Mouse (Mus musculus) left cerebral cortex, adult 9 months (tissue): Measurements from ENCODE around the gene Avil.
A peak's percentile ranks its signal among the peaks of the same experiment; 100 is the strongest.
"Not testable (repeated sequence)": the region's sequence is repeated elsewhere in the genome, so short reads cannot be mapped to it uniquely, and the experiment has no call there.

ENCODE experiments used
- DNase-seq, 2 experiments: peaks; one replicate each; pipeline ENCODE4 v3.0.0; 2022; ENCODE audit warnings: low spot score in 2 of 2

Gene Avil

DNA sequence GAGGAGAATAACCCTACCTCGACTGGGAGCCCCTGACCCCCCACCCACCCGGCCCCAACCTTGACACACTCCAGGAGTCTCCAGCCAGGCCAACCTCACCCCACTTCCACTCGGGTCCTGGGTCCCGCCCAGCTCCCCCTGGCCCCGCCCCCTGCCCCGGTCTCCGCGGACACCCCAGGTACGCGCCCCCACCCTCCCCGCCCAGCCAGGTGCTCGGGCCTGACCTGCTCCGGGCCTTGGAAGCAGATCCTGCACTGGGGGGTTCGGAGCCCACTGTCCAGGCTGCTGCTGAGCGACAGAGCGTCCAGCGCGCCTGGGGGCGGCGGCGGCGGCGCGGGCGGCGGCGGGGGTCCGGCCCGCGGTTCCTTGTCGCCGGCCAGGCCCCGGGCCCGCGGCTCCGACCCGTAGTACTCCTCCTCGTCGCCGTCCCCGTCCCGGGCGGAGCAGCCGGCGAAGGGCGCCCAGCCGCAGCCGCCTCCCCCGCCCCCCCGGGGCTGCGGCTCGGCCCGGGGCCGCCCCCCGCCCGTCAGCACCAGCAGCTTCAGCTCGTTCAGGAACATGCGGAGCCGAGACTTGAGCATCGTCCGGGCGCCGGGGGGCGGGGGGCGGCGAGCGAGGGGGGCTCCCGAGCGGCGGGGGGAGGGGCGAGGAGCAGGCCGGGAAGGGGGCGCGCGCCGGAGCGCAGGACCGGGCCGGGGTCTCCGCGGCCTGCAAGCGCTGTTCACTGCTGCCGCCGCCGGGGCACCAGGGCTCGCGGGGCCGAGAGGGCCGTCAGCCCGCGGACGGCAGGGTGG, 58.9 kb downstream of the Avil start:
- DNase-seq, result no peak

GRCm38 (mm10) chr10:127059968-127060916, 59.7 kb downstream of the Avil start, which contains the start of gene March9:
TSS of gene March9 (minus strand) at chr10:127060184.
- peak; percentile 57 to 71 for DNase-seq

DNA sequence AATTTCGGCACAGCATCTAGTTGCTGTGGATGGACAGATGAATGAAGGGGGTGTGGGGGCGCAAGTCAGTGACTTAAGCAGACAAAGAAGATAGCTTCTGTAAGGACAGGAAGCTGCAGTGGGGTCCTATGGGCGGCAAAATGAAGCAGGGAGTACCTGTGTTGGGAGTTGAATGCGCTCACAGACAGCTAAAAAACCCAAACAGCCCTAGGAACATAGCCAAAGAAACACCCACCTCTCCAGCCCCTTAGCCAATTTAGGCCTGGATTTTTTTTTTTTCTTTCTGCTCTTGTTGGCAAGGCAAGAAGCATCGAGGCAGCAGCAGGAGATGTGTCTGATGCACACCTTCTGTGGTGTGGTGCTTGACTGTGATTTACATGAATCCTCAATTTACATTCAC, 60.6 kb downstream of the Avil start:
- DNase-seq, result no peak

GRCm38 (mm10) chr10:127061513-127061912, 61.0 kb downstream of the Avil start:
- no peak for DNase-seq

- not testable (repeated sequence) for DNase-seq
Observed at GRCm38 (mm10) chr10:127062101-127062500, 61.6 kb downstream of the Avil start.

- no peak for DNase-seq
Observed at GRCm38 (mm10) chr10:127062503-127062902, 62.0 kb downstream of the Avil start.

GRCm38 (mm10) chr10:127063239-127063872, 62.8 kb downstream of the Avil start, which contains the start of gene Cdk4:
TSS of gene Cdk4 (plus strand) at chr10:127063534.
- DNase-seq, result peak; percentile 97 to 98

- DNase-seq, result no peak
Observed at GRCm38 (mm10) chr10:127063913-127064870, 63.7 kb downstream of the Avil start.

- no peak for DNase-seq
Observed at GRCm38 (mm10) chr10:127065981-127066380, 65.5 kb downstream of the Avil start.

DNA sequence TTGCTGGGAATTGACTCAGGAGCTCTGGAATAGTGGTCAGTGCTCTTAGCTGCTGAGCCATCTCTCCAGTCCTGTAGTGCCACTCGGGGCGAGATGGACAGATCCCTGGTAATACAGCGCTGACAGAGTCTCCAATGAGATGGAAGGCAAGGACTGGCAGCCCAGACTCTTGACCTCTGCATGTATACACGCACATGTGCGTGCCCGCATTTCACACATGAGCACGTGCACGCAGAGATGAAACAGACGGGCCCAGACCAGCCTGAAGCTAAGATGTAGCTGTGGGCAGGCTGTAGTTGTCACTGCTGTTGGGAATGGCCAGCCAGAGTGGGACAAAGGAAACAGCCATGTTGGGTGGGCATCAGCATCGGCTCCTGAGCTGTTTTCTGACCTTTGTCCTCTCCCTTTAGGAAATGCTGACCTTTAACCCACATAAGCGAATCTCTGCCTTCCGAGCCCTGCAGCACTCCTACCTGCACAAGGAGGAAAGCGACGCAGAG, 66.1 kb downstream of the Avil start:
- DNase-seq, result no peak

DNA sequence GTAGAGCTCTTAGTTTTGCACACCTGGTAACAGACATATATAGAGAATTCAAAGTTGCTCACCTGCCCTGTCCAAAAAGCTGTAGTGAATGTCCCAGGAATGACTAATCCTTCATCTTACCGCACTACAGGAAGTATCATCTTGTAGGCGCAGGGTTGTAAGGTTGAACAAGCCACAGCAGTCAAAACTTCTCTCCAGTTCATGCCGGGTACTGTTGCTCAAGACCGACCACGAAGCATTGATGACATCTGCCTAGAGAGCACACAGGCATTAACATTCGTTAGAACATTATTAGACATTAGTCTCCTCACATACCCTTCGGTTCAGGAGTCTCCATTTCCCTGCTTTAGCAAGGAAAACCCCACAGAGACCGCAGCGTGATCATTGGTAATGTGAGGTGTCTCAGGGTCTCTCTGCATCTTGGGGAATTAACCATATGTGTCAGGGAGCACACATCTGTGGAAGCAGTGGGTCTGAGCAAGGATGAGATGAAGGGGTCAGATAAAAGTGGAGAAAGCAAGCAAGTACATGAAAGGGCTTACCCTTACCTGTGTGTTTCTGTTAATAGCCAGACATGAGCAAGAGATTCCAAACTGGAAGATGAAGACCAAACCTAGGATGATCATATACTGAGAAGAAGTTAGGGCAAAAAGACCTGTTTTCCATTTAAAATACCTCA, 68.0 kb downstream of the Avil start:
- no peak for DNase-seq

DNA sequence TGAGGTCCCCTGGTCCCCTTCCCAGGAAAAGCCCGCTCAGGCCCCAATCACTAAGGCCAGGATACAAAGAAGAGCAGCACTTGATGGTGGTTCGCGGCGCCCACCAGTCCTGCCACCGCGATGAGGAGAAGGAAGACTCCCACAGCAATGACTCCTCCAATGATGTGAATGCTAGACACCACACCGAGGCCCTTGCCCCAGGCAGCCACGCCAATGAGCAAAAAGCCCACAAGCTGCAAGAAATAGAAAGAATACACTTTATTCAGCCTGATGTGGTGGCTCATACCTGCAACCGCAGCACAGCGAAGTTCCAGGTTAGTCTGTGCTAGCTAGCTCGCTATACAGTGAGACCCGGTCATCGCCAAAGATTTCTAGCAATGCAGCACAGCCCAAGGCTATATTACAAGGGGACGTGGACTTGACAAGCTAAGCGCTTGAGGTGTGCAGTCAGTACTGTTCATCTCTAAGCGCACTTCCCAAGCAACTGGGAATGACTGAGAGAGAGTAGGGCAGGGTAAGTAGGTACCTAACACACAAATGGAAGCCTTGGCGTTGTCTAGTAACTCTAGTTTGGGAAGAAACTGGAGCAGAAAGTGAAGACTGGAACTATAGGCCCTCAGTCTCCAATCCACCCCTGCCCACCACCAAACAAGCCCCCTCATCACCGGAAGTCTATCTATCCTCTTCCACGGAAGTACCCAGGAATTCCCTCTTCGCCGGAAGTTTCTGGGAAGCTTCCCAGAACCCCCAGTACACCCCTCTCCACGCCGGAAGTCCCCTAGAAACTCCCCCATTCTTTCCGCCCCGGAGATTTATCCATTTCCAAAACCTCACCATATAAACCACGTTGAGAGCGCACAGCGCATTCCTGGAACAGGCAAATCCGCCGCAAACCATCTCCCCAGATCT, 69.0 kb downstream of the Avil start:
- DNase-seq, result no peak
